Mouse (Mus musculus): ENCODE data around the gene Tmem120b. TPM values are rescaled to one million over a fixed set of nuclear protein-coding genes. Genes with fewer than 3 reads are reported as not detected.

The Tmem120b gene
- polyA plus RNA-seq, 1 experiment from 2014 or later = 9.3 TPM

DNA sequence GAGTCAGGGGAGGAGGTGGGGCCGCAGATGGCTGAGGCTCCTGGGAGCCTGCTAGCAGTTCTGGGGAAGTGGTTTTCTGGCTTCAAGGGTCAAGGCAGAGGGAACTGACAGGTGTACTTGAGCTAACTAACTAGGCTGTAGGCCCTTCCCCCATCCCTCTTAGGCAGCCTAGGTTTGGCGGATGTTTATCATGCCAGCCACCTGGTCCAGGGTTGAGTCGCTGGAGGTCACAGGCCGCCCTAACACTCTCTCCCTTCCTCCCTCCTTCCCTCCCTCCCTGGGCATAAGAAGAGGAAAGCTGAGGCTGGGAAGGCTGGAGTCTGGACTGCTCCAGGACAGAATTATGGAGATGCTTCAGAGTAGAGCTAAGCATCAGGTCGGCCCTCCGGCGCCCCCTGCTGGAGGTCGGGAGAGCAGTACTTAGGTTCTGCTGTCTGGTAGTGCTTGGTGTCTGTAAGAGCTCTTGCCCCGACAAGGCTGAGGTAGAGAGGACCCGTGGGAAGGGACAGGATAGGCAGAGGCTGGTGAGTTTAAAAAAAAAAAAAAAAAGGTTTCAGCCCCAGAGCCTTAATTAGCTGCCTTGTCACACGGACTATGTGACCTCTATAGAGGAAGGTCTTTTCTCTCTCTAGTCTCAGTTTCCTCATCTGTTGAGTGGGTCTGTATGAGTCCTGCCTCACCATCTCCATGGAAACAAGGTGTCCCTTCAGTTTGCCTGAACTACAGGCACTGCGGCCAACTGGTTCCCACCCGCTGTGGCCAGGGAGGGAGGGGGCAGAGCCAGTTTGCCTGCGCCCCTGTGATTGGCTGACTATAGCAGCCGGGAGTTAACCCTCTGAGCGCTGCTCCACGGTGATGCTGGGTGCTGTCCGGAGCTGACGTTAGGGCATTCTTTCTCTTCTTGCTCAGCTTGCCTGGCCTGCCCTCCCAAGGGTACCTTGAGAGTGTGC is 81.5 kb downstream of the Tmem120b start:
- H3K4me3 ChIP-seq (ENCODE audit: low read depth, low read length) = peak overlapping the region; percentile 19
- ATAC-seq (replicated peaks; ENCODE audit: low FRiP score) (peak; percentile 86), DNase-seq (ENCODE audit: low spot score) (peak; percentile 95)
- H3K4me2 ChIP-seq (ENCODE audit: low read depth, low read length, severe bottlenecking) = peak overlapping the region; percentile 43
- no peaks in the 10 kb centered on the region for H3K9me3 ChIP-seq (ENCODE audit: control insufficient read depth, low read length)
- no peak overlapping the region for H3K27ac ChIP-seq (ENCODE audit: low read depth, low read length)
- WGBS = 13% methylated on average over 19 of the region's 19 CpGs
- H3K27me3 ChIP-seq (ENCODE audit: control insufficient read depth, insufficient read depth, low read length) = no peaks in the 10 kb centered on the region
- H3K36me3 ChIP-seq (ENCODE audit: control insufficient read depth, insufficient read depth, low read length) = peaks cover 16% of the 10 kb centered on the region; the same call in 1 of the 2 replicates
- H3K9ac ChIP-seq (ENCODE audit: low read length) = no peak overlapping the region
- peaks cover 16% of the 10 kb centered on the region for H3K4me1 ChIP-seq (replicated peaks; ENCODE audit: control insufficient read depth, insufficient read depth, low read length)

DNA sequence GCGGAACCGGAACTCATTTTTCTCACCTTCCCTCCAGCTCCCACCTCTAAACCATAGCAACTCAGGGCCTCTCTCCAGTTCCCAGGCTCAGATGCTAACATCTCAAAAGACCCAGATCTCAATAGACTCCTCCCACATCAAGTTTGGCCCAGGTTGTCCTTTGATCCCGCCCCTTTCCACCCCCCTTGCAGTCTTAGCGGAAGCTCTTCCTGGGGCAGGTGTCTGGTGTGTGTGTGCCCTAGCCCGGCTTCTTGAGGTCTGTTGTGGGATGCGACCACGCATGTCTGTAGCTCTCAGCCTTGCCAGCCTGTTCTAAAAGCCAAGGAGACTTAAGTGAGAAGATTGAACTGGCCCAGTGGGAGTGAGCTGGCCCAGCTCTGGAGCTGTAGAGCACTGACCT is 82.4 kb downstream of the Tmem120b start:
- 0 out of 2 replicates have a peak overlapping the region, but pooled peaks have one; percentile 12 for H3K27ac ChIP-seq (ENCODE audit: low read depth, low read length)
- H3K27me3 ChIP-seq (ENCODE audit: control insufficient read depth, insufficient read depth, low read length) = no peaks in the 10 kb centered on the region
- DNase-seq (ENCODE audit: low spot score) (no peak), ATAC-seq (replicated peaks; ENCODE audit: low FRiP score) (no peak)
- H3K36me3 ChIP-seq (ENCODE audit: control insufficient read depth, insufficient read depth, low read length) = peaks cover 16% of the 10 kb centered on the region; the same call in 1 of the 2 replicates
- peaks cover 12% of the 10 kb centered on the region for H3K4me1 ChIP-seq (replicated peaks; ENCODE audit: control insufficient read depth, insufficient read depth, low read length)
- peak overlapping the region; percentile 19; the same call in 1 of the 2 replicates for H3K4me3 ChIP-seq (ENCODE audit: low read depth, low read length)
- no peaks in the 10 kb centered on the region for H3K9me3 ChIP-seq (ENCODE audit: control insufficient read depth, low read length)
- no peak overlapping the region for H3K9ac ChIP-seq (ENCODE audit: low read length)
- 47% methylated on average over 7 of the region's 7 CpGs for WGBS
- peak overlapping the region; percentile 43; the same call in 1 of the 2 replicates for H3K4me2 ChIP-seq (ENCODE audit: low read depth, low read length, severe bottlenecking)

DNA sequence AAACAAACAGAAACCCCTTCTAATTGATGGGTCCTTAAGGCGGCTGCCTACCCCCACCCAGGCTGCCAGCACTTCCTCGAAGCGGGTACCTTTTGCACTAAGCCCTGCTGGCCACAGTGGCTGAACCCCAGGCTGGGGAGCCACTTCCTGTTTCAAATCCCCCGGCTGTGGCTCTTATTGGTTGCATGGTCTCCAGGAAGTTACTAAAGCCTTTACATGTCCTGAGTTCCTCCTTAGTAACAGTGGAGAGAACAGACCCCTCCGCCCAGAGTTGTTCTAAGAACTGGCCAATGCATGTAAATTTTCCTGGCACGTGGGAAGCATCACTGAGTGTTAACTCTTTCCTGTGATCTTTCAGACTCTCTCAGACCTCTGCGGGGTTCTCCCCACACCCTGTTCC is 82.9 kb downstream of the Tmem120b start:
- Histone ChIP-seq H3K36me3 (ENCODE audit: control insufficient read depth, insufficient read depth, low read length) (peaks cover 16% of the 10 kb centered on the region; the same call in 1 of the 2 replicates), H3K4me3 (ENCODE audit: low read depth, low read length) (no peak overlapping the region), H3K9me3 (ENCODE audit: control insufficient read depth, low read length) (no peaks in the 10 kb centered on the region), H3K4me1 (replicated peaks; ENCODE audit: control insufficient read depth, insufficient read depth, low read length) (peaks cover 12% of the 10 kb centered on the region), H3K4me2 (ENCODE audit: low read depth, low read length, severe bottlenecking) (no peak overlapping the region), H3K27ac (ENCODE audit: low read depth, low read length) (0 out of 2 replicates have a peak overlapping the region, but pooled peaks have one; percentile 12), H3K9ac (ENCODE audit: low read length) (no peak overlapping the region), H3K27me3 (ENCODE audit: control insufficient read depth, insufficient read depth, low read length) (no peaks in the 10 kb centered on the region)
- ATAC-seq (replicated peaks; ENCODE audit: low FRiP score) (no peak), DNase-seq (ENCODE audit: low spot score) (no peak)
- WGBS = 63% methylated on average over 7 of the region's 7 CpGs

DNA sequence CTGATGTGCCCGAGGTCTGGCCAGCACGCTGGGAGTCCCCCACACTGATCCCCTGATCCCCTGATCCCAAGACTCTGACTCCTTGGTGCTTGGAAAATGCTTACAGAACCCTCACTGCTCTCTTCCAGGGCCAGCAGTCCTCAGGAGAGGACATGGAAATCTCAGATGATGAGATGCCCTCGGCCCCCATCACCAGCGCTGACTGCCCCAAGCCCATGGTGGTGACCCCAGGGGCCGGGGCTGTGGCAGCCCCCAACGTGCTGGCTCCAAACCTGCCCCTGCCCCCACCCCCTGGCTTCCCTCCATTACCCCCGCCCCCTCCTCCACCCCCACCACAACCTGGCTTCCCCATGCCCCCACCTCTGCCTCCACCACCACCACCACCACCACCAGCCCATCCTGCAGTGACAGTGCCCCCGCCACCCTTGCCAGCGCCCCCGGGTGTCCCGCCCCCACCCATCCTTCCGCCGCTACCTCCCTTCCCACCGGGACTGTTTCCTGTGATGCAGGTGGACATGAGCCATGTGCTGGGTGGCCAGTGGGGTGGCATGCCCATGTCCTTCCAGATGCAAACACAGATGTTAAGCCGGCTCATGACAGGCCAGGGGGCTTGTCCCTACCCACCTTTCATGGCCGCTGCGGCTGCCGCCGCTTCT is 83.6 kb downstream of the Tmem120b start:
- WGBS = 96% methylated on average over 19 of the region's 19 CpGs
- peaks cover 16% of the 10 kb centered on the region; the same call in 1 of the 2 replicates for H3K36me3 ChIP-seq (ENCODE audit: control insufficient read depth, insufficient read depth, low read length)

DNA sequence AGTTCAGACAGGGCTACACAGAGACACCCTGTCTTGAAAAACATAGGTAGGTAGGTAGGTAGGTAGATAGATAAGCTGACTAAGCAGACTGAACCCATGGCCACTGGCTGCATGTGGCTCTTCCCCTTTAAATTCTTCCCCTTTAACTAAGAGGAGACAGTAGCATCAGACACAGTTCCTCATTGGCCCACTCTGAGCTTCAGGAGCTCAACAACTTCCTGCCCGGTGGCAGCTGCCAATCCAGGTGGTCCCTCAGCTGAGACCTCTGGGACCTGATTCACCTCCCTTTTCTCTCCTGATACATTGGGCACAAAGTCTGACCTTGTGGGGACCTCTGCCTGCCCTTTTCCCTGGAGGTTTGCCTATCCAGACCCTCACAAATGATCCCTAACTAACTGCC is 84.7 kb downstream of the Tmem120b start:
- no peak overlapping the region for H3K4me2 ChIP-seq (ENCODE audit: low read depth, low read length, severe bottlenecking)
- no peaks in the 10 kb centered on the region for H3K9me3 ChIP-seq (ENCODE audit: control insufficient read depth, low read length)
- peaks cover 12% of the 10 kb centered on the region for H3K4me1 ChIP-seq (replicated peaks; ENCODE audit: control insufficient read depth, insufficient read depth, low read length)
- peaks cover 20% of the 10 kb centered on the region for H3K36me3 ChIP-seq (ENCODE audit: control insufficient read depth, insufficient read depth, low read length)
- no peak overlapping the region for H3K9ac ChIP-seq (ENCODE audit: low read length)
- DNase-seq (ENCODE audit: low spot score) = no peak
- H3K27me3 ChIP-seq (ENCODE audit: control insufficient read depth, insufficient read depth, low read length) = no peaks in the 10 kb centered on the region
- ATAC-seq (replicated peaks; ENCODE audit: low FRiP score) = no peak
- H3K4me3 ChIP-seq (ENCODE audit: low read depth, low read length) = no peak overlapping the region
- 87% methylated on average over 1 of the region's 1 CpGs for WGBS
- no peak overlapping the region for H3K27ac ChIP-seq (ENCODE audit: low read depth, low read length)

More for the DNA sequence above, 83.6 kb downstream of the Tmem120b start:
- Histone ChIP-seq H3K9me3 (ENCODE audit: control insufficient read depth, low read length) (no peaks in the 10 kb centered on the region), H3K27ac (ENCODE audit: low read depth, low read length) (no peak overlapping the region), H3K4me1 (replicated peaks; ENCODE audit: control insufficient read depth, insufficient read depth, low read length) (peaks cover 12% of the 10 kb centered on the region), H3K4me2 (ENCODE audit: low read depth, low read length, severe bottlenecking) (no peak overlapping the region), H3K4me3 (ENCODE audit: low read depth, low read length) (no peak overlapping the region), H3K9ac (ENCODE audit: low read length) (no peak overlapping the region), H3K27me3 (ENCODE audit: control insufficient read depth, insufficient read depth, low read length) (no peaks in the 10 kb centered on the region)
- no peak for ATAC-seq (replicated peaks; ENCODE audit: low FRiP score)
- no peak for DNase-seq (ENCODE audit: low spot score)

DNA sequence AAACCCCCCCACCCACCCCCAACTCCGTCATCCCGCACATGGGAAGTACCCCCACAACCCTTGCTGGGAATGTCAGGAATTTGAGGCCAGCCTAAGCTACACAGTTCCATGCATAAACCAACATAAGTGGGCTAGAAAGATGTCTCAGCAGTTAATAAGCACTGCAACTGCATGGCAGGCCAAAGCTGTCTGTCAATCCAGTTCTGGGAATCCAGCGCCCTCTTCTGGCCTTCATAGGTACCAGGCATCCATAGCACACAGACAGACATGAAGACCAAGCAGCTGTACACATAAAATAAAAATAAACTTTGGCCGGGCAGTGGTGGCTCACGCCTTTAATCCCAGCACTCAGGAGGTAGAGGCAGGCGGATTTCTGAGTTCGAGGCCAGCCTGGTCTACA is 87.2 kb downstream of the Tmem120b start:
- WGBS = 56% methylated on average over 7 of the region's 7 CpGs
- ATAC-seq (replicated peaks; ENCODE audit: low FRiP score) = peak; percentile 24; the same call in 1 of the 2 replicates
- H3K36me3 ChIP-seq (ENCODE audit: control insufficient read depth, insufficient read depth, low read length) = peaks cover 28% of the 10 kb centered on the region

DNA sequence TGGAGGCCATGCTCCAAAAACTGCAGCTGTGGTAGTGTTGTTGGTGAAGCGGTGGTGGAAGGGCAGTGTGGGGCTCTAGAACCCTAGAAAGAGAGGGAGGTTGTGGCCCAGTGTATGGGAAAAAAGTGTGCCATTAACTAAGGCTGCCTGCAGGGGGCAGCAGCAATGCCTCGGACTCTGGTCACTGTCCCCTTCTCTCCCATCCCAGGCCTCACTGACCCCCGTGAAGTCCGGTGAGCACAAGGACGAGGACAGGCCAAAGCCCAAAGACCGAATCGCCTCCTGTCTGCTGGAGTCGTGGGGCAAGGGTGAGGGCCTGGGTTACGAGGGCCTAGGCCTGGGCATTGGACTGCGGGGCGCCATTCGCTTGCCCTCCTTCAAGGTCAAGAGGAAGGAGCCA is 88.5 kb downstream of the Tmem120b start:
- H3K9me3 ChIP-seq (ENCODE audit: control insufficient read depth, low read length) = no peaks in the 10 kb centered on the region
- H3K9ac ChIP-seq (ENCODE audit: low read length) = no peak overlapping the region
- no peak for ATAC-seq (replicated peaks; ENCODE audit: low FRiP score)
- no peaks in the 10 kb centered on the region for H3K4me1 ChIP-seq (replicated peaks; ENCODE audit: control insufficient read depth, insufficient read depth, low read length)
- no peak overlapping the region for H3K27ac ChIP-seq (ENCODE audit: low read depth, low read length)
- H3K4me2 ChIP-seq (ENCODE audit: low read depth, low read length, severe bottlenecking) = no peak overlapping the region
- H3K36me3 ChIP-seq (ENCODE audit: control insufficient read depth, insufficient read depth, low read length) = peaks cover 30% of the 10 kb centered on the region
- H3K4me3 ChIP-seq (ENCODE audit: low read depth, low read length) = no peak overlapping the region
- WGBS = 86% methylated on average over 12 of the region's 12 CpGs
- no peak for DNase-seq (ENCODE audit: low spot score)
- H3K27me3 ChIP-seq (ENCODE audit: control insufficient read depth, insufficient read depth, low read length) = no peaks in the 10 kb centered on the region

More for the DNA sequence above, 87.2 kb downstream of the Tmem120b start:
- no peak overlapping the region for H3K4me2 ChIP-seq (ENCODE audit: low read depth, low read length, severe bottlenecking)
- H3K9ac ChIP-seq (ENCODE audit: low read length) = no peak overlapping the region
- peaks cover 7% of the 10 kb centered on the region for H3K4me1 ChIP-seq (replicated peaks; ENCODE audit: control insufficient read depth, insufficient read depth, low read length)
- no peaks in the 10 kb centered on the region for H3K27me3 ChIP-seq (ENCODE audit: control insufficient read depth, insufficient read depth, low read length)
- peak; percentile 76 for DNase-seq (ENCODE audit: low spot score)
- H3K4me3 ChIP-seq (ENCODE audit: low read depth, low read length) = no peak overlapping the region
- H3K27ac ChIP-seq (ENCODE audit: low read depth, low read length) = no peak overlapping the region
- H3K9me3 ChIP-seq (ENCODE audit: control insufficient read depth, low read length) = no peaks in the 10 kb centered on the region

DNA sequence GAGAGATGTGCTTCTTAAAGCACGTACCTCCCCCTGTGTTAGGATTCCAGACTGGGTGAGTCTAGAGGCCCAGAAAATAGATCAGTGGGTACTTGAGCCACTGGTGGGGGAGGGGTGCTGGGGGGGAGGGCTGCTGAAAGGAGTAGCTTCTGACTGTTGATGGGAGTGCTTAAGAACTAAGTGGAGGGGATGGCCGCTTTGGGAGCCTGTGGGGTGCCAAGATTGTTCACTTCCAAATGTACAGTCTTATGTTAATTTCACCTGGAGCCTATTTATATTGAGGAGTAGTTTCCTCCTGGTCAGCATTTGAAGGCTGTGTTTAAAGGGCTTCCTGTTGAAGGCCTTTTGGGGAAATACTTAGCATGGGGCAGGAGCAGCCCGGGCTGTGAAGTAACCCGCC is 89.8 kb downstream of the Tmem120b start:
- Histone ChIP-seq H3K36me3 (ENCODE audit: control insufficient read depth, insufficient read depth, low read length) (peaks cover 22% of the 10 kb centered on the region), H3K4me3 (ENCODE audit: low read depth, low read length) (no peak overlapping the region), H3K27me3 (ENCODE audit: control insufficient read depth, insufficient read depth, low read length) (no peaks in the 10 kb centered on the region), H3K9me3 (ENCODE audit: control insufficient read depth, low read length) (no peaks in the 10 kb centered on the region), H3K4me2 (ENCODE audit: low read depth, low read length, severe bottlenecking) (no peak overlapping the region), H3K9ac (ENCODE audit: low read length) (no peak overlapping the region), H3K27ac (ENCODE audit: low read depth, low read length) (no peak overlapping the region), H3K4me1 (replicated peaks; ENCODE audit: control insufficient read depth, insufficient read depth, low read length) (no peaks in the 10 kb centered on the region)
- no peak for DNase-seq (ENCODE audit: low spot score)
- ATAC-seq (replicated peaks; ENCODE audit: low FRiP score) = no peak
- WGBS = 90% methylated on average over 4 of the region's 4 CpGs
